Mouse (Mus musculus) urinary bladder, postnatal 36 days (tissue): Measurements from ENCODE around the gene Apol8.
"Not testable (repeated sequence)": the region's sequence is repeated elsewhere in the genome, so short reads cannot be mapped to it uniquely, and the experiment has no call there.

Experiments used
- DNase-seq, 2 experiments: peaks; one replicate each; pipeline ENCODE4 v3.0.0; 2022; ENCODE audit warnings: low spot score in 2 of 2, mixed read lengths in 1 of 2

The Apol8 gene

DNA sequence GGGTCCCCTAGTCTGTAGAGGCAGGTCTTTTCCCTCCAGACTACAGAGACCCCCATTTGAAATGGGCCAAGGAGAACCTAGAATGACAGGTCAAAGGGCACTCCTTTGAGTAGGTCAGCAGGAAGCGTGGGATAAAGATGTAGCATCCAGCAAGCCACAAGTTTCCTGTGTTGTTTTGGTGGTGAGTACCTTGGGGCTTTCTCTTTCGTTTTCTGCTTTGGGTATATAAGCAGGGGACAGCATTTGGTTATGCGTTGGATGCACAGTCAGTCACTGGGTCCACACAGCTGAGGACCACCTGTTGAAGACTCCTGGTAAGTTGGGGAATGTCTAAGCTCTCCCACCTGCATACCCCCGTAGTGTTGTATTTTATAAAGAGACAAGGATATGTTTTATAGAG, 58.1 kb downstream of the Apol8 start, which contains the start of gene Apol7e:
Apol7e (plus strand) TSS at position 202 of the 400 bp plus-strand sequence.
- not testable (repeated sequence) for DNase-seq
